Mouse (Mus musculus) CH12F3 (cell line): ENCODE data around the gene Lce1g.

Experiments used
- in situ Hi-C: fragments of 300-500 bp; cut with MboI; formaldehyde crosslinking; loops from 2 replicates; pipeline ENCODE4 v1.14.3; 2020; ENCODE audit warnings: low sequenced_read_pairs

The Lce1g gene

DNA sequence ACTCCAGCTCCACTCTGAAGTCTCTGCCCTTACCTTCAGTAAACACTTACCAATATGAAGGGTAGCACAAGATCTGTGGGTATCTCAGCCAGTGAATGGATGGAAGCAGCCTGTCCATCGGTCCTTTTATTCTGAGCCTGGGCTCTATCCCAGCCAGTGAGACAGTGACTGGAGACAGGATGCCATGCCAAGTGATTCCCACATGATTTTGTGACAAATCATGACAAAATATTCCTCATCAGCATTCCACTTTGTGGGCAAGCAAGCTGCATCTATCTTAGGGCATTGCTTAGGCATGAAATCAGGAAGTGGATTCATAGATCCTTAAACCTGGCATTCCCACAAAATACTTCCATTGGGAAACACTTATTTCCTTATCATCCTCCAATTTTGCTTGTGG is at the start of gene Lce1g:
Gene Lce1g (minus strand): TSS at position 101 of the 400 bp plus-strand sequence.
- in situ Hi-C loops, result no loop called here

DNA sequence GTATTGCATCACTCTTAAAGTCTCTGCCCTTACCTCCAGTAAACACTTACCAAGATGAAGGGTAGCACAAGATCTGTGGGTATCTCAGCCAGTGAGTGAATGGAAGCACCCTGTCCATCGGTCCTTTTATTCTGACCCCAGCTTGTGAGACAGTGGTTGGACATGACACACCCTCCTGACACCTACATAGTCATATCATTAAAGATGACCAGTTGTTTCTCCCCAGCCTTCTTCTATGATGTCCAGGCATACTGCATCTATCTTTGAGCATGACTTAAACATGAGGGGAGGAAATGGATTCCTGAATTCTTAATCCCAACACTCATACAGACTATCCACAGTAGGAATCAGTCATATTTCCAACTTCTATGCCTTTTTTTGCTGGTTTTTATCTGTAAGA is 38.3 kb upstream of the Lce1g start, which contains the start of gene Lce1j:
Gene Lce1j (minus strand): TSS at position 101 of the 400 bp plus-strand sequence.
- in situ Hi-C loops, result no loop called here

DNA sequence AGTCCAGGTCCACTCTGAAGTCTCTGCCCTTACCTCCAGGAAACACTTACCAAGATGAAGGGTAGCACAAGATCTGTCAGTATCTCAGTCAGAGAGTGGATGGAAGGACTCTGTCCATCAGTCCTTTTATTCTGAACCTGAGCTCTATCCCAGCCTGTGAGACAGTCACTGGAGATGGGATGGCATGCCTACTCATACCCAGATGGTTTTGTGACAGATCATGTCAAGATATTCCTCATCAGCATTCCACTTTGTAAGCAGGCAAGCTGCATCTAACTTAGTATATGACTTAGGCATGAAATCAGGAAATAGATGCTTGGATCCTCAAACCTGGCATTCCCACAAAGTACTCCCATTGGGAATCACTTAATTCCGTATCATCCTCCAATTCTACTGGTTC is 26.7 kb upstream of the Lce1g start, which contains the start of gene Lce1i:
Gene Lce1i (minus strand): TSS at position 101 of the 400 bp plus-strand sequence.
- in situ Hi-C loops, result no loop called here

DNA sequence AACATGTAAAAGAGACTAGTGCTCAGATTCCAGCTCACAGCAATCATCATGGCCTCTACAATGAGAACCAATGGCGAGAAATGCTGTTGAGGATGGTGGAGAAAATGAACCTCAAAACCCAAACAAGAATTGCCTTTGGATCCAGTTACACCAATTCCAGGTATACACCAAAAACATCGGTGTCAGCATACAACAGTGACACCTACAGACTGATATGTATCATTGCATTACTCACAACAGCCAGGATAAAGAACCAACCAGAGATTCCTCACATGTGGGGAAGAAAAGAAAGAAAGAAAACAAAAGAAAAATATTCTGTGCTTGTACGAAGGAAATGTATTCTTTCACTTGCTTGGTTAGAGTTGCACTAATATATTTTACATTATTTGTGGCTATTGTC is 19.4 kb upstream of the Lce1g start:
- in situ Hi-C loops, result no loop called here

DNA sequence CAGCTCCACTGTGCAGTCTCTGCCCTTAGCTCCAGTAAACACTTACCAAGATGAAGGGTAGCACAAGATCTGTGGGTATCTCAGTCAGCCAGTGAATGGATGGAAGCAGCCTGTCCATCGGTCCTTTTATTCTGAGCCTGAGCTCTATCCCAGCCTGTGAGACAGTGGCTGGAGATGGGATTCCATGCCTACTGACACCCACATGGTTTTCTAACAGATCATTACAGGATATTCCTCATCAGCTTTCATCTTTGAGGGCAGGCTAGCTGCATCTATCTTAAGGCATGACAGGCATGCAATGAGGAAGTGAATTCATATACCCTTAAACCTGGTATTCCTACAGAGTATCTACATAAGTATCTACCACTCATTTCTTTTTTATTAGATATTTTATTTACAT is 12.8 kb upstream of the Lce1g start, which contains the start of gene Lce1h:
Gene Lce1h (minus strand): TSS at position 101 of the 400 bp plus-strand sequence.
- in situ Hi-C loops, result no loop called here

DNA sequence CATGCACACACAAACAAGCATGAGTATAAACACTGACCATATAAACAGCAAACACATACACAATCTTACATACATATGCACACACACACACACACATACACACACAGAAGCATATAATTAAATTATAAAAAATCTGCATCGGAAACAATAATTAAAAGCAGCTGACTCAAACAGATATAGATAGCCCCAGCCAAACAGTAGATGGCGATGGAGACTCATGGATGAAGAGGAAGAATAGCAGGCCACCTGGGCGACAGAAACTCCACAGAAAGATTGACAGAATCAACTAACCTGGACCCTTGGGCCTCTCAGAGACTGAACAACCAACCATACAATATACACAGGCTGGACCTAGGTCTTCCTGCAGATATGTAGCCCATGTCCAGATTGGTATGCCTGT is 1.1 kb upstream of the Lce1g start:
- in situ Hi-C loops, result no loop called here

DNA sequence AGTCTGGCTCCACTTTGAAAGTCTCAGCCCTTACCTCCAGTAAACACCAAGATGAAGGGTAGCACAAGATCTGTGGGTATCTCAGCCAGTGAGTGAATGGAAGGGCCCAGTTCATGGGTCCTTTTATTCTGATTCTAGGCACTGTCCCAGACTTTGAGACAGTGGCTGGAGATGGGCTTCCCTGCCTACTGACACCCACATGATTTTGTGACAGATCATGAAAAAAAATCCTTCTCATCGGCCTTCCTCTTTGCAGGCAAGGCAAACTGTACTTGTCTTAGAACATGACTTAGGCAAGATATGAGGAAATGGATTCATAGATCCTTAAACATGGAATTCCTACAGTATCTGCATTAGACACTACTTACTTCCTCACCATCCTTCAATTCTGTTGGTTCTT is 13.1 kb downstream of the Lce1g start, which contains the start of gene Gm38119:
Gene Gm38119 (minus strand): TSS at position 101 of the 400 bp plus-strand sequence.
- in situ Hi-C loops, result no loop called here

DNA sequence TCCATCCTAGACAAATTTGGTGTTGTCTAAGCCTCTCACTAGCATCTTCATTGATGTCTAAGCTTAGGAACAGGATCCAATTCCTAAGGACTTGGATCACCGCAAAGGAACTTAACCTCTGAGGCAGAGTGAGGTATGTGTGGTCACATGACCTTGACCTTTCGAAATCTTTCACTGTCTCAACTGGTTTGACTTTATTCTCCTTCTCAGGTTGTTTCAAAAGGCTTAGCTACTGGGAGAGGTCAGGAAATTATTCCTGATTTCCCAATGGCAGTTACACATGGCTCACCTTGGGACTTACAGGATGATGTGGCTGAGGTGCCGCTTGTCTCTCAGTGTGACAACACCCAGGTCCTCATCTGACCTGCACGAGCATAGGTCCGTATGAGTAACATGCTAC is 29.5 kb downstream of the Lce1g start:
- in situ Hi-C loops, result no loop called here

DNA sequence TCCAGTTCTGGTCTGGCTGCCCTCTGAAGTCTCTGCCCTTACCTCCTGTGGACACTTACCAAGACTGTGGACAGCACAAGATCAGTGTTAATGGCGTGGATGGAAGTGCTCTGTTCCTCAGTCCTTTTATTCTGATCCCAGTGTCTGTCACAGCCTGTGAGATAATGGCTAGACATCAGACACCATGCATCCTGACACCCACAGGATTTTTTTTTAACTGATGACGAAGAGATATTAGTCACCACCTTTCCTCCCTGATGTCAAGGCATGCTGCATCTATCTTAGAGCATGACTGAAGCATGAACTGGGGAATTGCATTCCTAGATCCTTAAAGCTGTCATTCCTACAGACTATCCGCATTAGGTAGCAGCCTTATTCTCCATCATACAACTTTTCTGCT is 31.9 kb downstream of the Lce1g start, which contains the start of gene Lce1f:
Gene Lce1f (minus strand): TSS at position 101 of the 400 bp plus-strand sequence.
- in situ Hi-C loops, result no loop called here

DNA sequence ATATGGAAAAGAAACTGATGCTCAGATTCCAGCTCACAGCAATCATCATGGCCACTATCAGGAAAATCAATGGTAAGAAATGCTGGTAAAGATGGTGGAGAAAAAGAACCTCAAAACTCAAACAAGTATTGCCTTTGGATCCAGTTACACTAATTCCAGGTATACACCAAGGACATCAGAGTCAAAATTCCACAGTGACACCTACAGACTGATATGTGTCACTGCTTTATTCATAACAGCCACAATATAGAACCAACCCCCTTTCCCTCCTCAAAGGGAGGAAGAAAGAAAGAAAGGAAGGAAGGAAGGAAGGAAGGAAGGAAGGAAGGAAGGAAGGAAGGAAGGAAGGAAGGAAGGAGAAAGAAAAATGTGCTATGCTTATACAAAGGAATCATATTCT is 37.0 kb downstream of the Lce1g start:
- in situ Hi-C loops, result no loop called here

DNA sequence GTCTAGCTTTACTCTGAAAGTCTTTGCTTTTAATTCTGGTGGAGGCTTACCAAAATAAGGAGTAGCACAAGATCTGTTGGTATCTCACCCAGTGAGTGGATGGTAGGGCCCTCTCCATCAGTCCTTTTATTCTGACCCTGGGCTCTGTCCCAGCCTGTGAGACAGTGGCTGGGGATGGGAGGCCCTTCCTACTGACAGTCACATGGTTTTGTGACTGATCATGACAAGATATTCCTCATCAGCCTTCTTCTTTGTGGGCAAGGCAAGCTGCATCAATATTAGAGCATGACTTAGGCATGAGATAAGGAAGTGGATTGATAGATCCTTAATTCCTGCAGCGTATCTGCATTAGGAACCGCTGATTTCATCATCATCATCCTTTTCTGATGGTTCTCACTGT is 43.2 kb downstream of the Lce1g start, which contains the start of gene Lce1e:
Gene Lce1e (minus strand): TSS at position 101 of the 400 bp plus-strand sequence.
- in situ Hi-C loops, result no loop called here
